Mouse (Mus musculus) kidney, embryonic 15.5 days (tissue): Measurements from ENCODE around the gene Klhl36. TPM values are rescaled to one million over a fixed set of nuclear protein-coding genes. Genes with fewer than 3 reads are reported as not detected.
A peak's percentile ranks its signal among the peaks of the same experiment; 100 is the strongest.

Experiments
- ATAC-seq: fragments of 200-750 bp; cut with Nextera tagmentation; replicated peaks from 2 replicates; pipeline ENCODE4 v1.8.0; 2017; ENCODE audit warnings: moderate TSS enrichment; ENCODE audit not compliant: low FRiP score
- H3K27ac ChIP-seq: fragments of 300-500 bp; sonication (generic); 2 replicates; pipeline ENCODE4 v1.5.1; 2015; ENCODE audit warnings: mild to moderate bottlenecking, inconsistent platforms
- H3K27me3 ChIP-seq: fragments of 300-500 bp; sonication (generic); 2 replicates; pipeline ENCODE4 v1.6.1; 2015; ENCODE audit warnings: inconsistent platforms
- H3K36me3 ChIP-seq: fragments of 300-500 bp; sonication (generic); 2 replicates; pipeline ENCODE4 v1.6.1; 2015; ENCODE audit warnings: inconsistent platforms
- H3K4me1 ChIP-seq: fragments of 300-500 bp; sonication (generic); 2 replicates; pipeline ENCODE4 v1.6.1; 2015; ENCODE audit warnings: inconsistent platforms
- H3K4me2 ChIP-seq: fragments of 300-500 bp; sonication (generic); 2 replicates; pipeline ENCODE4 v1.6.1; 2015; ENCODE audit warnings: moderate library complexity, mild to moderate bottlenecking, inconsistent platforms
- H3K4me3 ChIP-seq: fragments of 300-500 bp; sonication (generic); replicated peaks from 2 replicates; pipeline ENCODE4 v1.5.1; 2015; ENCODE audit warnings: mild to moderate bottlenecking, inconsistent platforms
- H3K9ac ChIP-seq: fragments of 300-500 bp; sonication (generic); 2 replicates; pipeline ENCODE4 v1.6.1; 2015; ENCODE audit warnings: mild to moderate bottlenecking, inconsistent platforms
- H3K9me3 ChIP-seq: fragments of 300-500 bp; sonication (generic); replicated peaks from 2 replicates; pipeline ENCODE4 v1.6.1; 2016; ENCODE audit warnings: inconsistent platforms
- WGBS: fragments of 180-500 bp; shearing (Covaris S2); methylation state at CpG from one replicate; pipeline ENCODE4 v1.1.7; 2015; ENCODE audit warnings: mixed read lengths; 5-methylcytosine and 5-hydroxymethylcytosine counted together
- polyA plus RNA-seq: library from polyadenylated mRNA; unstranded; fragments of >200 nt; fragmentation: Nextera tagmentation; extraction: Ambion mirVana; gene quantifications from 2 replicates; pipeline ENCODE4 v1.2.1, GENCODE M21; 2015

Gene Klhl36
- polyA plus RNA-seq, 1 experiment from 2014 or later = 18.4 TPM

- no peaks in the 10 kb centered on the region for H3K4me1 ChIP-seq
- H3K4me2 ChIP-seq = no peak overlapping the region
- 73% methylated on average over 8 of the region's 8 CpGs for WGBS
- H3K9ac ChIP-seq = no peak overlapping the region
- H3K27ac ChIP-seq = no peak overlapping the region
- H3K27me3 ChIP-seq = no peaks in the 10 kb centered on the region
- no peak for ATAC-seq
- H3K36me3 ChIP-seq = no peaks in the 10 kb centered on the region
- H3K4me3 ChIP-seq = no peak overlapping the region
- 0 out of 2 replicates have a peak, but pooled peaks cover 4% of the 10 kb centered on the region for H3K9me3 ChIP-seq
Observed at GRCm38 (mm10) chr8:119853521-119853920, 8.5 kb upstream of the Klhl36 start.

DNA sequence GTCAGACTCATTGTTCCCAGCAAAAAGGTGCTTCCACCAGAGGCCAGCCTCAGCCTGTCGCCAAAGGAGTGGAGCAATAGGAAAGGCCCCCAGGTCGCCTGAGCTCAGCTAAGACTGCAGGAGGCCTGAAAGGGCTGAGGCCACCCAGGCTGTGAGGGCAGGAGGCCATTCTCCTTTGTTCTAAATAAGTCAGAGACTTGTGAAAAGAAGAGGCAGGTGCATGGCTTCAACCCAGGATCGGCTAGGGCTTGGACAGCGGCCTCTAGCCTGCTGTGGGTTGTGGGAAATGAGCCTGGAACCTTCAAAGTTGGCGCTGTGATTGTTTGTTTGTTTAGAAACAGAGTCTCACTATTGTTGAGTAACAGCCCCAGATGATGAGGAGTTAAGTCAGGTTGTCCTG is 8.0 kb upstream of the Klhl36 start:
- H3K4me3 ChIP-seq = no peak overlapping the region
- 39% methylated on average over 5 of the region's 5 CpGs for WGBS

DNA sequence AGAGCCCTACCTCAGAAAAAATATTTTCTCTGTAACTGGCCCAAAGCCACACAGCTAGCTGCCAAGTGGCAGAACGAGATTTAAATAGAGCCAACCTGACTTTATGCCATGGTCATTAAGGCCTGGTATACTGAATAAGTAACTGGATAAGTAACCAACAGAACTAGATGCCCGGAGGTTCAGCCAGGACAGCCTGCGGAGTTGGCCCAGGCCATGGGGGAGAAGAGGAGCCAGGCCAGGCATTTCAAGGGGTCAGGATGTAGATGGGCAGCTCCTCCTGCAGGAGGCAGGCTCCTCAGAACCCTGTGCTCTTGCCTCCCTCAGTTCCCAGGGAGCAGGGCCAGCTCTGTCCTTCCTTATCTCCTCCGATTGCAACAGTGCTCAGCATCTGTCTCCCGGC is 6.4 kb upstream of the Klhl36 start:
- H3K27me3 ChIP-seq = 0 out of 2 replicates have a peak, but pooled peaks cover 10% of the 10 kb centered on the region
- no peaks in the 10 kb centered on the region for H3K36me3 ChIP-seq
- no peak overlapping the region for H3K4me2 ChIP-seq
- WGBS = 87% methylated on average over 5 of the region's 5 CpGs
- H3K27ac ChIP-seq = no peak overlapping the region
- no peak overlapping the region for H3K4me3 ChIP-seq
- no peaks in the 10 kb centered on the region for H3K9me3 ChIP-seq
- H3K9ac ChIP-seq = no peak overlapping the region
- ATAC-seq = no peak
- no peaks in the 10 kb centered on the region for H3K4me1 ChIP-seq

More for the DNA sequence above, 8.0 kb upstream of the Klhl36 start:
- Histone ChIP-seq H3K36me3 (no peaks in the 10 kb centered on the region), H3K4me1 (no peaks in the 10 kb centered on the region), H3K9me3 (0 out of 2 replicates have a peak, but pooled peaks cover 4% of the 10 kb centered on the region), H3K9ac (no peak overlapping the region), H3K27me3 (0 out of 2 replicates have a peak, but pooled peaks cover 3% of the 10 kb centered on the region), H3K27ac (no peak overlapping the region), H3K4me2 (no peak overlapping the region)
- no peak for ATAC-seq

DNA sequence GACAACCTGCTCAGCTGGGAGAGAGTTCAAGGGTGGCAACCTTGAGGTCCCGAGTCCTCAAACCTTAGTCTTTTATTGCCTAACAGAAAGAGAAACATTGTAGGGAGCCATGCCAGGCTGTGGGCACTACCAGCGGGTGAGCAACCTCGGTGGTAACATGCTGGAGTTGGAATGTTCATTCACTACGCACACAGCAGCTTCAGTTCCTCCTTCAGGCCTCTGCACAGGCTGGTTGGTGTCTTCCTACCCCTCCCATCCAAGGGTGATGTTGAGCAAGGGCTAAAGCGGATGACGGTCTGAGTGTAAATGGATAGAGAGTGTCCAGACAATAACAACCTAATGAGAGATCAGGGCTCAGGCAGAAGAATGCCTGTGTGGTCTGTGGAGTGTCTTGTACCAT is 4.3 kb upstream of the Klhl36 start:
- no peak overlapping the region for H3K4me3 ChIP-seq
- no peak overlapping the region for H3K9ac ChIP-seq
- ATAC-seq = no peak
- H3K4me2 ChIP-seq = no peak overlapping the region
- H3K27ac ChIP-seq = no peak overlapping the region
- no peaks in the 10 kb centered on the region for H3K36me3 ChIP-seq
- peaks cover 11% of the 10 kb centered on the region for H3K4me1 ChIP-seq
- H3K27me3 ChIP-seq = 0 out of 2 replicates have a peak, but pooled peaks cover 10% of the 10 kb centered on the region
- WGBS = 74% methylated on average over 6 of the region's 6 CpGs
- H3K9me3 ChIP-seq = no peaks in the 10 kb centered on the region

DNA sequence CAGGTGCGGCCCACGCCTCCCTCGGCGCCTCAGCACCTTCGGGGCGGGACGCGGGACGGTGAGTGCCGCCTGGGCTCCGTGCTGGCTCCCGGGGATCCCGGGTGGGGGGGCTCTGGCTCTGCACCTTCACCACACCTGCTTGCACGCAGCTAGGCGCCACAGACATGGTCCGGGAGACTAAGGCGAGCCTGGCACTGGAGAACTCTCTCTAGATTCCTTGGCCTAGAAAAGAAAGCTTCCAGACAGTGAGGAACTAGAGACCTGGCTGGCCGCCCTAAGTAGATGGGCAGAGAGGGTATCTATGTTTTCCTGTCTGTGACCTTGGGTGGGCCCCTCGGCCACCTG is 296 bp downstream of the Klhl36 start:
- Histone ChIP-seq H3K27ac (peak overlapping the region; percentile 79), H3K4me3 (peak overlapping the region; percentile 91), H3K4me1 (peaks cover 19% of the 10 kb centered on the region), H3K9ac (peak overlapping the region; percentile 89), H3K4me2 (peak overlapping the region; percentile 94), H3K27me3 (0 out of 2 replicates have a peak, but pooled peaks cover 10% of the 10 kb centered on the region), H3K36me3 (no peaks in the 10 kb centered on the region), H3K9me3 (no peaks in the 10 kb centered on the region)
- ATAC-seq = peak; percentile 77
- WGBS = under 1% methylated on average over 19 of the region's 19 CpGs

- WGBS = 8% methylated on average over 6 of the region's 6 CpGs
- Histone ChIP-seq H3K9ac (peak overlapping the region; percentile 89), H3K4me3 (peak overlapping the region; percentile 91), H3K27ac (peak overlapping the region; percentile 79; the same call in 1 of the 2 replicates), H3K4me2 (peak overlapping the region; percentile 94), H3K27me3 (0 out of 2 replicates have a peak, but pooled peaks cover 10% of the 10 kb centered on the region), H3K4me1 (peaks cover 19% of the 10 kb centered on the region), H3K9me3 (no peaks in the 10 kb centered on the region), H3K36me3 (no peaks in the 10 kb centered on the region)
- no peak for ATAC-seq
Observed at GRCm38 (mm10) chr8:119862749-119863148, 683 bp downstream of the Klhl36 start.

DNA sequence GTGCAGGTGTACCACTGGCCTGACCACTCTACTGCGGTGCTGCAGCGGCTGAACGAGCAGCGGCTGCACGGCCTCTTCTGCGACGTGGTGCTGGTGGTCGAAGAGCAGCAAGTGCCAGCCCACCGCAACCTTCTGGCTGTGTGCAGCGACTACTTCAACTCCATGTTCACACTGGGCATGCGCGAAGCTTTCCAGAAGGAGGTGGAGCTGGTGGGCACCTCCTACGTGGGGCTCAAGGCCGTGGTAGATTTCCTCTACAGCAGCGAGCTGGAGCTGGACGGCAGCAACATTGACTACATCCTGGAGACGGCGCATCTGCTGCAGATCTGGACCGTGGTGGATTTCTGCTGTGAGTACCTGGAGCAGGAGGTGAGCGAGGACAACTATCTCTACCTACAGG is 7.5 kb downstream of the Klhl36 start:
- H3K4me1 ChIP-seq = no peaks in the 10 kb centered on the region
- no peak overlapping the region for H3K27ac ChIP-seq
- H3K27me3 ChIP-seq = no peaks in the 10 kb centered on the region
- peaks cover 9% of the 10 kb centered on the region for H3K9me3 ChIP-seq
- 74% methylated on average over 20 of the region's 20 CpGs for WGBS
- H3K4me3 ChIP-seq = no peak overlapping the region
- H3K4me2 ChIP-seq = no peak overlapping the region
- H3K36me3 ChIP-seq = peaks cover 45% of the 10 kb centered on the region
- H3K9ac ChIP-seq = no peak overlapping the region
- ATAC-seq = no peak

DNA sequence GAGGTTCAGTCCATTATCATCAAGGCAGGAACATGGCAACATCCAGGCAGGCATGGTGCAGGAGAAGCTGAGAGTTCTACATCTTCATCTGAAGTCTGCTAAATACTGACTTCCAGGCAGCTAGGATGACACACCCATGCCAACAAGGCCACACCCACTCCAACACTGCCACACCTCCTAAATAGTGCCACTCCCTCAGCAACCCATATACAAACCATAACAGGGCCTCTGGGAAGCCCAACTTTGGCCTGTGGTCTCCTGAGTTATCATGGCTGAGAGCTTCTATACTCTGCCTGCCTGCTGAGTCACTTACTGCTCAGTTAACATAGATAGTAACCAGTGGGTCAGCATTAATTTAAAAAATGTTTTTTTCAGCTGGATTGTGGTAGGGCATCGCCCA is 11.1 kb downstream of the Klhl36 start:
- 97% methylated on average over 1 of the region's 1 CpGs for WGBS

GRCm38 (mm10) chr8:119881301-119881700 is 19.2 kb downstream of the Klhl36 start:
- 79% methylated on average over 6 of the region's 6 CpGs for WGBS
- H3K27ac ChIP-seq = peak overlapping the region; percentile 68

More for the DNA sequence above, 11.1 kb downstream of the Klhl36 start:
- Histone ChIP-seq H3K9me3 (peaks cover 9% of the 10 kb centered on the region), H3K36me3 (peaks cover 64% of the 10 kb centered on the region), H3K27ac (no peak overlapping the region), H3K4me1 (no peaks in the 10 kb centered on the region), H3K4me3 (no peak overlapping the region), H3K9ac (no peak overlapping the region), H3K4me2 (no peak overlapping the region), H3K27me3 (no peaks in the 10 kb centered on the region)
- no peak for ATAC-seq

GRCm38 (mm10) chr8:119881917-119882316 is 19.9 kb downstream of the Klhl36 start:
- Histone ChIP-seq H3K4me1 (peaks cover 16% of the 10 kb centered on the region; the same call in 1 of the 2 replicates), H3K4me3 (no peak overlapping the region), H3K36me3 (peaks cover 7% of the 10 kb centered on the region; the same call in 1 of the 2 replicates), H3K9ac (no peak overlapping the region), H3K9me3 (no peaks in the 10 kb centered on the region), H3K27me3 (no peaks in the 10 kb centered on the region), H3K27ac (peak overlapping the region; percentile 68; the same call in 1 of the 2 replicates), H3K4me2 (no peak overlapping the region)
- WGBS = 53% methylated on average over 8 of the region's 8 CpGs
- peak; percentile 46; the same call in 1 of the 2 replicates for ATAC-seq

More at GRCm38 (mm10) chr8:119881301-119881700, 19.2 kb downstream of the Klhl36 start:
- Histone ChIP-seq H3K4me3 (no peak overlapping the region), H3K4me2 (no peak overlapping the region), H3K9me3 (no peaks in the 10 kb centered on the region), H3K36me3 (peaks cover 13% of the 10 kb centered on the region), H3K27me3 (no peaks in the 10 kb centered on the region), H3K4me1 (peaks cover 16% of the 10 kb centered on the region; the same call in 1 of the 2 replicates), H3K9ac (no peak overlapping the region)
- no peak for ATAC-seq

DNA sequence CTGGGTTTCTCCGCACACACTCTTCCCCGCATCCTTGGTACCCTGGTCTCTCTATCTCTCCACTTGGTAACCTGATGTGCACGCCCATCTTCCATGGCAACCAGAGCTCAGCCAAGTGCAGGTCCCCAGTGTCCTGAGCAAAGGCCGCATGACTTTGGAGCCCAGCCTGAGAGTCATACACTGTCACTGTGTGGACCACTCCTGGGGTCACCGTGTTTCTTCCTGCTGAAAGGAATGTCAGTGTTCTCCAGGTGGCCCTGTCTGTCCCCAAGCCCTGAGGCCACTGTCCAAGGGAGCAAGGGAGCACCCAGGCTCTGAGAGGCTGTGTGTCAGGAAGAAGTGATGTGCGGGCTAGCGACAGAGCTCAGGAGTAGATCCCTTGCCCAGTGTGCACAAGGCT is 21.2 kb downstream of the Klhl36 start:
- no peak overlapping the region for H3K4me3 ChIP-seq
- peaks cover 4% of the 10 kb centered on the region; the same call in 1 of the 2 replicates for H3K36me3 ChIP-seq
- H3K27ac ChIP-seq = no peak overlapping the region
- no peak for ATAC-seq
- no peaks in the 10 kb centered on the region for H3K9me3 ChIP-seq
- no peak overlapping the region for H3K4me2 ChIP-seq
- H3K4me1 ChIP-seq = peaks cover 16% of the 10 kb centered on the region; the same call in 1 of the 2 replicates
- no peak overlapping the region for H3K9ac ChIP-seq
- 89% methylated on average over 7 of the region's 7 CpGs for WGBS
- H3K27me3 ChIP-seq = no peaks in the 10 kb centered on the region

DNA sequence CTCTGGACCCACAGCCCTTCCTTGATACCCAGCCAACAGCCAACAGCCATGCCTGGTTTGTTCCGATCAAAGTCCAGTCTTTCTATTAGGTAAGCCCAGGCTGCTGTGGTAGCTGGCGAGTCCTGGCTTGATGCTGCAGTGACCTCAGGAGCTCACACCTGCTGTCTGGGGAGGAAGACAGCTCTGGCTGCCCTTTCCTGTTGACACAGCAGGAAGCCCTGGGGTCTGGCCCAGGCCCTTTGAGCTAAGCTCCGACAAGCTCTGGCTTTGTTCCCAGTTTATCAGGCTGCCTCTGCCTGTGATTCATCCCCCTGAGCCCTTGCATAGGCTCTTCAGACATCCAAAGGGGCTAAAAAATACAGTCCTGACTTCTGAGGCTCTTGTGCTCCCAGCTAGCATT is 23.5 kb downstream of the Klhl36 start:
- peak; percentile 91 for ATAC-seq
- Histone ChIP-seq H3K27me3 (no peaks in the 10 kb centered on the region), H3K27ac (peak overlapping the region; percentile 72), H3K36me3 (no peaks in the 10 kb centered on the region), H3K9me3 (no peaks in the 10 kb centered on the region), H3K4me1 (peaks cover 16% of the 10 kb centered on the region; the same call in 1 of the 2 replicates), H3K9ac (no peak overlapping the region), H3K4me2 (no peak overlapping the region; the same call in 1 of the 2 replicates), H3K4me3 (no peak overlapping the region)
- 34% methylated on average over 3 of the region's 3 CpGs for WGBS

- peaks cover 8% of the 10 kb centered on the region; the same call in 1 of the 2 replicates for H3K4me1 ChIP-seq
- no peak overlapping the region for H3K4me2 ChIP-seq
- no peaks in the 10 kb centered on the region for H3K27me3 ChIP-seq
- H3K27ac ChIP-seq = no peak overlapping the region
- no peak for ATAC-seq
- H3K4me3 ChIP-seq = no peak overlapping the region
- H3K9ac ChIP-seq = no peak overlapping the region
- 93% methylated on average over 3 of the region's 3 CpGs for WGBS
- no peaks in the 10 kb centered on the region for H3K36me3 ChIP-seq
- no peaks in the 10 kb centered on the region for H3K9me3 ChIP-seq
Observed at GRCm38 (mm10) chr8:119887130-119887529, 25.1 kb downstream of the Klhl36 start.
